Mouse (Mus musculus) midbrain, postnatal 0 days (tissue): ENCODE results near the gene Ano6. TPM values are rescaled to one million over a fixed set of nuclear protein-coding genes. Genes with fewer than 3 reads are reported as not detected.

ENCODE experiments used
- ATAC-seq: fragments of 200-750 bp; cut with Nextera tagmentation; 2 replicates; pipeline ENCODE4 v1.8.0; 2017; ENCODE audit warnings: moderate number of reproducible peaks, mild to moderate bottlenecking, moderate TSS enrichment, moderate library complexity; ENCODE audit not compliant: low FRiP score
- DNase-seq: peaks from one replicate; pipeline ENCODE4 v3.0.0-alpha.2; 2015; ENCODE audit warnings: low spot score
- H3K27ac ChIP-seq: fragments of 300-500 bp; sonication (generic); 2 replicates; pipeline ENCODE4 v1.5.1; 2014; ENCODE audit warnings: low read depth, mild to moderate bottlenecking, low read length, mixed read lengths
- H3K27me3 ChIP-seq: fragments of 300-500 bp; sonication (generic); 2 replicates; pipeline ENCODE4 v1.6.1; 2014; ENCODE audit warnings: low read length, control low read depth, mixed read lengths; ENCODE audit not compliant: insufficient read depth
- H3K36me3 ChIP-seq: fragments of 300-500 bp; sonication (generic); 2 replicates; pipeline ENCODE4 v1.6.1; 2014; ENCODE audit warnings: low read length, control low read depth, mixed read lengths; ENCODE audit not compliant: insufficient read depth
- H3K4me1 ChIP-seq: fragments of 300-500 bp; sonication (generic); 2 replicates; pipeline ENCODE4 v1.6.1; 2014; ENCODE audit warnings: mild to moderate bottlenecking, control low read depth, antibody characterized with exemption, low read length, mixed read lengths; ENCODE audit not compliant: insufficient read depth
- H3K4me2 ChIP-seq: fragments of 300-500 bp; sonication (generic); 2 replicates; pipeline ENCODE4 v1.6.1; 2014; ENCODE audit warnings: low read depth, mild to moderate bottlenecking, low read length, mixed read lengths; ENCODE audit not compliant: poor library complexity, severe bottlenecking
- H3K4me3 ChIP-seq: fragments of 300-500 bp; sonication (generic); 2 replicates; pipeline ENCODE4 v1.5.1; 2014; ENCODE audit warnings: low read depth, mild to moderate bottlenecking, low read length, moderate library complexity
- H3K9ac ChIP-seq: fragments of 300-500 bp; sonication (generic); replicated peaks from 2 replicates; pipeline ENCODE4 v1.6.1; 2014; ENCODE audit warnings: mild to moderate bottlenecking, low read length, moderate library complexity, mixed read lengths; ENCODE audit not compliant: poor library complexity, severe bottlenecking
- H3K9me3 ChIP-seq: fragments of 300-500 bp; sonication (generic); 2 replicates; pipeline ENCODE4 v1.6.1; 2016; ENCODE audit warnings: low read length, control low read depth
- CTCF ChIP-seq: IDR thresholded peaks from 2 replicates; pipeline ENCODE4 v1.5.1; 2016; ENCODE audit warnings: antibody characterized with exemption, mild to moderate bottlenecking
- WGBS: fragments of 180-500 bp; shearing (Covaris S2); extraction: QIAGEN DNeasy Blood & Tissue Kit; methylation state at CpG from one replicate; pipeline ENCODE4 v1.1.7; 2014; 5-methylcytosine and 5-hydroxymethylcytosine counted together
- polyA plus RNA-seq: library from polyadenylated mRNA; unstranded; fragments of >200 nt; fragmentation: Nextera tagmentation; extraction: Ambion mirVana; gene quantifications from 2 replicates; pipeline ENCODE4 v1.2.1, GENCODE M21; 2015
- total RNA-seq: library from RNA; depleted of rRNA; stranded (reverse); fragments of >200 nt; gene quantifications from 2 replicates; pipeline ENCODE4 v1.2.3, GENCODE M21; 2014

Gene Ano6
- total and polyA plus RNA-seq, 2 experiments from 2014 or later: 19.9 to 35.0 TPM

GRCm38 (mm10) chr15:95848493-95849064 is 57.9 kb downstream of the Ano6 start:
- TF ChIP-seq CTCF: no peak
- Histone ChIP-seq H3K4me2 (no peak overlapping the region), H3K9ac (no peak overlapping the region), H3K27ac (no peak overlapping the region), H3K9me3 (no peaks in the 10 kb centered on the region), H3K36me3 (no peaks in the 10 kb centered on the region), H3K27me3 (no peaks in the 10 kb centered on the region), H3K4me1 (no peaks in the 10 kb centered on the region; the same call in 1 of the 2 replicates), H3K4me3 (no peak overlapping the region)
- 58% methylated on average over 6 of the region's 6 CpGs for WGBS
- no peak for ATAC-seq
- DNase-seq: no peak

- DNase-seq: no peak
- WGBS: 76% methylated on average over 18 of the region's 18 CpGs
- TF ChIP-seq CTCF: no peak
- no peaks in the 10 kb centered on the region; the same call in 1 of the 2 replicates for H3K4me1 ChIP-seq
- no peak overlapping the region for H3K4me2 ChIP-seq
- no peak overlapping the region for H3K4me3 ChIP-seq
- no peaks in the 10 kb centered on the region for H3K9me3 ChIP-seq
- H3K36me3 ChIP-seq: no peaks in the 10 kb centered on the region
- no peaks in the 10 kb centered on the region for H3K27me3 ChIP-seq
- ATAC-seq: no peak
- H3K9ac ChIP-seq: no peak overlapping the region
- no peak overlapping the region for H3K27ac ChIP-seq
These were observed 59.1 kb downstream of the Ano6 start for GRCm38 (mm10) chr15:95849513-95850411.

GRCm38 (mm10) chr15:95850546-95850945 is 59.9 kb downstream of the Ano6 start:
- no peak overlapping the region for H3K27ac ChIP-seq
- no peaks in the 10 kb centered on the region for H3K27me3 ChIP-seq
- no peaks in the 10 kb centered on the region for H3K9me3 ChIP-seq
- DNase-seq: no peak
- no peak overlapping the region for H3K4me2 ChIP-seq
- no peak for TF ChIP-seq CTCF
- no peak overlapping the region for H3K4me3 ChIP-seq
- no peak for ATAC-seq
- no peaks in the 10 kb centered on the region; the same call in 1 of the 2 replicates for H3K4me1 ChIP-seq
- no peak overlapping the region for H3K9ac ChIP-seq
- 95% methylated on average over 5 of the region's 5 CpGs for WGBS
- H3K36me3 ChIP-seq: no peaks in the 10 kb centered on the region

- Histone ChIP-seq H3K4me2 (no peak overlapping the region), H3K9me3 (no peaks in the 10 kb centered on the region), H3K27ac (no peak overlapping the region), H3K4me1 (no peaks in the 10 kb centered on the region), H3K4me3 (no peak overlapping the region), H3K9ac (no peak overlapping the region), H3K27me3 (no peaks in the 10 kb centered on the region), H3K36me3 (no peaks in the 10 kb centered on the region)
- ATAC-seq: no peak
- 94% methylated on average over 13 of the region's 13 CpGs for WGBS
- DNase-seq: no peak
- TF ChIP-seq CTCF: peak; percentile 22; the same call in 1 of the 2 replicates
These were observed 64.6 kb downstream of the Ano6 start for GRCm38 (mm10) chr15:95855051-95855844.

GRCm38 (mm10) chr15:95855953-95856352 is 65.3 kb downstream of the Ano6 start:
- Histone ChIP-seq H3K9me3 (no peaks in the 10 kb centered on the region), H3K4me3 (no peak overlapping the region), H3K9ac (no peak overlapping the region), H3K27me3 (no peaks in the 10 kb centered on the region), H3K4me2 (no peak overlapping the region), H3K27ac (no peak overlapping the region), H3K36me3 (no peaks in the 10 kb centered on the region), H3K4me1 (no peaks in the 10 kb centered on the region)
- no peak for TF ChIP-seq CTCF
- DNase-seq: no peak
- 79% methylated on average over 7 of the region's 7 CpGs for WGBS
- no peak for ATAC-seq
